ENCODE assay signal across 22 mouse cellular contexts in the genomic region with DNA sequence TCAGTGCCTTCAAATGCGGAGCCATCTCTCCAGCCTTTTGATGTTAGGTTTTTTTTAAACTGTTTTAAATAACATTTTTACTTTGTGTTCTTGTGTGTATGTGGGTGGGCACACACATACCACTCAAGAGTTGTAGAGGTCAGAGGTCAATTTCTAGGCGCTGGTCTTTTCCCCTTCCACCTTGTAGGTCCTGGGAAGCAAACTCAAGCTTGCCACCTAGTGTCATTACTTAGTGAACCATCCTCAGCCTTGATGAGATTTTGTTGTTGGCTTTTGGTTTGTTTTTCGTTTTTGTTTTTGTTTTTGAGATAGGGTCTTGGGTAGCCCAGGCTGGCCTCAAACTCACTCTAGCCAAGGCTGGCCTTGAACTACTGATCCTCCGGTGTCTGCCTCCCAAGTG. TPM values are rescaled to one million over a fixed set of nuclear protein-coding genes. Genes with fewer than 3 reads are reported as not detected.
A peak's percentile ranks its signal among the peaks of the same experiment; 100 is the strongest.
DNase-seq lines count a peak whose midpoint lies in the region; ATAC-seq and TF ChIP-seq lines count a peak whose summit lies in the region.
"Had no signal": no experiment of that assay in that cellular context is flagged by ENCODE, and none has a peak within 500 bp of the region (broad histone marks: within the 10 kb centered on the region; RNA-seq: fewer than 3 reads in every experiment).

No protein-coding gene starts in this region.

- H3K4me2 ChIP-seq in kidney, embryonic 15.5 days, result no peak overlapping the region
- no peak overlapping the region for H3K4me2 ChIP-seq in lung, postnatal 0 days (replicated peaks; ENCODE audit: low read depth, low read length)
- H3K4me2 ChIP-seq in midbrain, embryonic 14.5 days (ENCODE audit: low read length), result no peak overlapping the region
- H3K4me2 ChIP-seq: embryonic facial prominence, embryonic 15.5 days; liver, embryonic 13.5 days had no signal

- no peak overlapping the region for H3K4me3 ChIP-seq in kidney, embryonic 15.5 days (replicated peaks)
- no peak overlapping the region for H3K4me3 ChIP-seq in lung, postnatal 0 days (ENCODE audit: low read depth, low read length)
- H3K4me3 ChIP-seq in midbrain, embryonic 14.5 days (replicated peaks; ENCODE audit: low read depth, low read length), result 0 out of 2 replicates have a peak overlapping the region, but pooled peaks have one; percentile 97
- H3K4me3 ChIP-seq in forebrain, embryonic 10.5 days, result no peak overlapping the region
- H3K4me3 ChIP-seq: embryonic facial prominence, embryonic 15.5 days; gastrocnemius, adult 2 months; liver, embryonic 13.5 days had no signal

- 68% methylated on average over 4 of the region's 4 CpGs for WGBS in kidney, embryonic 15.5 days
- 58% methylated on average over 4 of the region's 4 CpGs for WGBS in lung, postnatal 0 days
- WGBS in midbrain, embryonic 14.5 days, result 69% methylated on average over 4 of the region's 4 CpGs
- WGBS in forebrain, embryonic 10.5 days, result 71% methylated on average over 4 of the region's 4 CpGs

- peak; percentile 31 for TF ChIP-seq CTCF in lung, postnatal 0 days (IDR thresholded peaks at IDR 0.05)

- H3K9ac ChIP-seq in kidney, embryonic 15.5 days, result no peak overlapping the region
- no peak overlapping the region for H3K9ac ChIP-seq in lung, postnatal 0 days (replicated peaks; ENCODE audit: low read depth)
- no peak overlapping the region for H3K9ac ChIP-seq in midbrain, embryonic 14.5 days (replicated peaks; ENCODE audit: low read length)
- H3K9ac ChIP-seq: embryonic facial prominence, embryonic 15.5 days; liver, embryonic 13.5 days had no signal

- TF ChIP-seq EP300 in lung, postnatal 0 days (IDR thresholded peaks at IDR 0.05), result no peak

- DNase-seq in embryo, embryonic 11 days, result peak; percentile 12
- no peak for DNase-seq in embryo, embryonic 10.5 days (ENCODE audit: low spot score)
- DNase-seq in kidney, postnatal 25 days, result no peak
- DNase-seq in lung, postnatal 0 days (ENCODE audit: low spot score), result no peak
- no peak for DNase-seq in lung, postnatal 25 days (ENCODE audit: low spot score)
- DNase-seq in midbrain, embryonic 14.5 days, result no peak
- no peak for DNase-seq in forebrain, embryonic 10.5 days (ENCODE audit: extremely low spot score, low spot score)
- DNase-seq: adrenal gland, postnatal 36 days; cerebellum, adult 8-10 months; gastrocnemius, adult 2 months; layer of hippocampus, adult 9-11 months; liver, embryonic 13.5 days; lung, postnatal 14 days; spleen, adult 18-20 months; thymus, adult 2 months had no signal

- H3K27ac ChIP-seq in kidney, embryonic 15.5 days, result peak overlapping the region; percentile 92; the same call in 1 of the 2 replicates
- no peak overlapping the region for H3K27ac ChIP-seq in lung, postnatal 0 days (ENCODE audit: low read length)
- no peak overlapping the region for H3K27ac ChIP-seq in midbrain, embryonic 14.5 days (replicated peaks; ENCODE audit: low read depth, low read length)
- no peak overlapping the region for H3K27ac ChIP-seq in forebrain, embryonic 10.5 days
- H3K27ac ChIP-seq: embryonic facial prominence, embryonic 15.5 days; gastrocnemius, adult 2 months; hindbrain, embryonic 10.5 days; liver, embryonic 13.5 days had no signal

- no peaks in the 10 kb centered on the region for H3K9me3 ChIP-seq in kidney, embryonic 15.5 days (replicated peaks)
- H3K9me3 ChIP-seq in lung, postnatal 0 days (ENCODE audit: low read length), result no peaks in the 10 kb centered on the region
- no peaks in the 10 kb centered on the region for H3K9me3 ChIP-seq in midbrain, embryonic 14.5 days (ENCODE audit: control insufficient read depth, low read length)
- H3K9me3 ChIP-seq in forebrain, embryonic 10.5 days, result no peaks in the 10 kb centered on the region
- H3K9me3 ChIP-seq: embryonic facial prominence, embryonic 15.5 days; hindbrain, embryonic 10.5 days; liver, embryonic 13.5 days; midbrain, embryonic 12.5 days had no signal

- no peak for ATAC-seq in kidney, embryonic 15.5 days (replicated peaks; ENCODE audit: low FRiP score)
- ATAC-seq in lung, postnatal 0 days, result no peak
- ATAC-seq in midbrain, embryonic 14.5 days (ENCODE audit: low FRiP score, low TSS enrichment), result no peak
- ATAC-seq: activated CD4-positive, CD25-positive, alpha-beta regulatory T cell, adult 4 months; forebrain, embryonic 14.5 days; inflammation-experienced regulatory T-cells, adult 6 months had no signal

- H3K36me3 ChIP-seq in kidney, embryonic 15.5 days, result peaks cover 36% of the 10 kb centered on the region
- no peaks in the 10 kb centered on the region for H3K36me3 ChIP-seq in lung, postnatal 0 days (ENCODE audit: insufficient read depth, low read length)
- peaks cover 44% of the 10 kb centered on the region for H3K36me3 ChIP-seq in midbrain, embryonic 14.5 days (ENCODE audit: control insufficient read depth, insufficient read depth, low read length)
- peaks cover 41% of the 10 kb centered on the region for H3K36me3 ChIP-seq in forebrain, embryonic 10.5 days (replicated peaks)
- H3K36me3 ChIP-seq: liver, embryonic 13.5 days had no signal

- peaks cover 37% of the 10 kb centered on the region for H3K4me1 ChIP-seq in kidney, embryonic 15.5 days
- peaks cover 3% of the 10 kb centered on the region; the same call in 1 of the 2 replicates for H3K4me1 ChIP-seq in lung, postnatal 0 days (ENCODE audit: insufficient read depth, low read depth, low read length)
- peaks cover 8% of the 10 kb centered on the region; the same call in 1 of the 2 replicates for H3K4me1 ChIP-seq in midbrain, embryonic 14.5 days (ENCODE audit: control insufficient read depth, insufficient read depth, low read length)
- peaks cover 41% of the 10 kb centered on the region for H3K4me1 ChIP-seq in forebrain, embryonic 10.5 days

- H3K27me3 ChIP-seq in kidney, embryonic 15.5 days, result 0 out of 2 replicates have a peak, but pooled peaks cover 4% of the 10 kb centered on the region
- no peaks in the 10 kb centered on the region for H3K27me3 ChIP-seq in lung, postnatal 0 days (replicated peaks; ENCODE audit: insufficient read depth, low read length)
- H3K27me3 ChIP-seq in midbrain, embryonic 14.5 days (ENCODE audit: control insufficient read depth, insufficient read depth, low read length), result no peaks in the 10 kb centered on the region
- peaks cover 16% of the 10 kb centered on the region for H3K27me3 ChIP-seq in forebrain, embryonic 10.5 days (ENCODE audit: poor library complexity, severe bottlenecking)
- H3K27me3 ChIP-seq: embryonic facial prominence, embryonic 15.5 days had no signal

RNA-seq across cellular contexts. Expression of gene Vps37d, which starts 2.4 kb away (rescaled TPM):
- polyA plus RNA-seq in kidney, embryonic 15.5 days (2015; fragmentation: Nextera tagmentation; extraction: Ambion mirVana), result 9.2 and 10.9 TPM in 2 replicates
- 4.0 and 4.4 TPM in 2 replicates for polyA plus RNA-seq in lung, postnatal 0 days (2015; fragmentation: Nextera tagmentation; extraction: Ambion mirVana)
- 33.4 and 40.7 TPM in 2 replicates for polyA plus RNA-seq in midbrain, embryonic 14.5 days (2014; fragmentation: Nextera tagmentation; extraction: Ambion mirVana)
- 6.6 and 7.7 TPM in 2 replicates for polyA plus RNA-seq in forebrain, embryonic 10.5 days (2016; fragmentation: Nextera tagmentation; extraction: Ambion mirVana)
- polyA plus RNA-seq: activated CD4-positive, CD25-positive, alpha-beta regulatory T cell, adult 4 months; inflammation-experienced regulatory T-cells, adult 6 months had no signal

RNA-seq across cellular contexts. Expression of gene Bud23, which starts 10.9 kb away (rescaled TPM):
- 121 and 137 TPM in 2 replicates for polyA plus RNA-seq in kidney, embryonic 15.5 days (2015; fragmentation: Nextera tagmentation; extraction: Ambion mirVana)
- polyA plus RNA-seq in lung, postnatal 0 days (2015; fragmentation: Nextera tagmentation; extraction: Ambion mirVana), result 52.2 and 53.1 TPM in 2 replicates
- polyA plus RNA-seq in midbrain, embryonic 14.5 days (2014; fragmentation: Nextera tagmentation; extraction: Ambion mirVana), result 63.8 and 71.7 TPM in 2 replicates
- 172 and 176 TPM in 2 replicates for polyA plus RNA-seq in forebrain, embryonic 10.5 days (2016; fragmentation: Nextera tagmentation; extraction: Ambion mirVana)

RNA-seq across cellular contexts. Expression of gene Dnajc30, which starts 11.7 kb away (rescaled TPM):
- 30.9 and 36.7 TPM in 2 replicates for polyA plus RNA-seq in kidney, embryonic 15.5 days (2015; fragmentation: Nextera tagmentation; extraction: Ambion mirVana)
- polyA plus RNA-seq in lung, postnatal 0 days (2015; fragmentation: Nextera tagmentation; extraction: Ambion mirVana), result 28.0 and 28.8 TPM in 2 replicates
- 47.3 and 49.3 TPM in 2 replicates for polyA plus RNA-seq in midbrain, embryonic 14.5 days (2014; fragmentation: Nextera tagmentation; extraction: Ambion mirVana)
- polyA plus RNA-seq in forebrain, embryonic 10.5 days (2016; fragmentation: Nextera tagmentation; extraction: Ambion mirVana), result 25.0 and 26.1 TPM in 2 replicates

RNA-seq across cellular contexts. Expression of gene Mlxipl, which starts 14.0 kb away (rescaled TPM):
- polyA plus RNA-seq in kidney, embryonic 15.5 days (2015; fragmentation: Nextera tagmentation; extraction: Ambion mirVana), result 7.3 and 7.4 TPM in 2 replicates
- polyA plus RNA-seq in lung, postnatal 0 days (2015; fragmentation: Nextera tagmentation; extraction: Ambion mirVana), result 0.70 and 0.96 TPM in 2 replicates
- polyA plus RNA-seq in midbrain, embryonic 14.5 days (2014; fragmentation: Nextera tagmentation; extraction: Ambion mirVana), result 0.43 and 0.68 TPM in 2 replicates
- polyA plus RNA-seq in forebrain, embryonic 10.5 days (2016; fragmentation: Nextera tagmentation; extraction: Ambion mirVana), result 4.0 and 4.1 TPM in 2 replicates
- polyA plus RNA-seq: activated CD4-positive, CD25-positive, alpha-beta regulatory T cell, adult 4 months; inflammation-experienced regulatory T-cells, adult 6 months had no signal

RNA-seq across cellular contexts. Expression of gene Stx1a, which starts 52.4 kb away (rescaled TPM):
- polyA plus RNA-seq in kidney, embryonic 15.5 days (2015; fragmentation: Nextera tagmentation; extraction: Ambion mirVana), result 12.1 and 13.8 TPM in 2 replicates
- 5.5 and 5.8 TPM in 2 replicates for polyA plus RNA-seq in lung, postnatal 0 days (2015; fragmentation: Nextera tagmentation; extraction: Ambion mirVana)
- polyA plus RNA-seq in midbrain, embryonic 14.5 days (2014; fragmentation: Nextera tagmentation; extraction: Ambion mirVana), result 106 and 137 TPM in 2 replicates
- polyA plus RNA-seq in forebrain, embryonic 10.5 days (2016; fragmentation: Nextera tagmentation; extraction: Ambion mirVana), result 8.7 and 10.0 TPM in 2 replicates
